Mouse (Mus musculus) cerebellum, adult 11 months (tissue): Measurements from ENCODE around the gene Skor1.

Experiments used
- DNase-seq: peaks from one replicate; pipeline ENCODE4 v3.0.0; 2022

The Skor1 gene

DNA sequence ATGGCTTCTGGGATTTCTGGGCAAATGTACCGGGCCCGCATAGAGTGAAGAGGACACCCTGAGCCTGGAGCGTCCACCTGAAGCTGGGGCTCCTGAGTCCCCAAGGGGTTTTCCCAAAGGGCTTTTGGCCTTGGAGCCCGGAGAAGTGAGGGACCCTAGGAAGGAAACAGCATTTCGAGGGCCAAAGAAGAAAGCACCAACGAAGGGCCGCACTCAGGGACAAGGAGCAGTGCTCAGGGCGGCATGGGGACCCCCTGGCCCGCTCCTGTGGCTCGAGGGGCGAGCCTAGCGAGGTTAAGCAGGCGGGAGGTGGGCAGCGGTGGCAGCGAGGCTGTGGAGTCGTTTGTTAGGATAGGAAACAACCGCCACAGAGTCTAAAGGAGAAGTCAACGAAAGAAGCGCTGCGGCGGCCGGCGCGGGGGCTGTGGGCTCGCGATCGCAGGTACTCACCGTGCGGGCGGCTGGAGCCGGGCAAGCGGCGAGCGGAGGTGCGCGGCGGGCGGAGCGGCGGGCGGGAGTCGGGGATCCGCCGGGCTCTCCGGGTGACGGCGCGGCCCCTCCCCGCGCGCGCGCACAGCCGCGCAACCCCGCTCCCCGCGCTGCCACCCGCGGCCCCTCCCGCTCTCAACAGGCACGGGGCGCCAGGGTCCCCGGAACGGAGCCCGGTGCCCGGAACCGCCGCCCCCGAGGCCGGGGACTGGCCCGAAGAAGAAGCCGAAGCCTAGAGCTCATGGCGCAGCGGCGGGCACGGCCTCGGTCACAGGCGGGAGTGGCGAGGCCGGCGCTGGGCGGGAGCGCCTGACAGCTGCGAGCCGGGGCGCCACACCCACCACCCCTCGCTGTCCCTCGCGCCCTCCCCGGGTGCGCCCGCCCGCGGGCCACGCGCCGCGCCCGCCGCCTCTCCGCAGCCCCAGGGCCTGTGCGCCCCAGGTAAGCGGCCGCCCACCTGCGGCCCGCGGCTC, at the start of gene Skor1:
Skor1 (minus strand) TSS at position 552 of the 962 bp plus-strand sequence.
- no peak for DNase-seq

DNA sequence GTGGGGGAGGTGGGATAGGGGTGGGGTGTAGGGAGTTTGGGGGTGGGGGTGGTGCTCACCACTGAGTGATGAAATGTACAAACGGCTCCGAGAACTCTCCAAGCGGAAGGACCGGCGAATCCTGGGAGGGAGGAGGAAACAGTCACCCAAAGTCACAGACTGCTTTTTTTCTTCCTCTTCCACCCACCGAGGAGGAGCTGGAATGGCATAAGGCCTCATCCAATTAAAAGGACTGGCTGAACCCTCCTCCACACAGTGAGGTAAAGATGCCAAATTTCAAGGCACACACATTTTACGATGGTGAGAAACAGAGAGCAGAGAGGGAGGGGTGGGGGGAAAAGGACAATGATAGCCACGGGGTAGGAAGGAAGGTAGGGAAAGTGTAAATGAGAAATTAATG, 48.5 kb upstream of the Skor1 start:
- no peak for DNase-seq

DNA sequence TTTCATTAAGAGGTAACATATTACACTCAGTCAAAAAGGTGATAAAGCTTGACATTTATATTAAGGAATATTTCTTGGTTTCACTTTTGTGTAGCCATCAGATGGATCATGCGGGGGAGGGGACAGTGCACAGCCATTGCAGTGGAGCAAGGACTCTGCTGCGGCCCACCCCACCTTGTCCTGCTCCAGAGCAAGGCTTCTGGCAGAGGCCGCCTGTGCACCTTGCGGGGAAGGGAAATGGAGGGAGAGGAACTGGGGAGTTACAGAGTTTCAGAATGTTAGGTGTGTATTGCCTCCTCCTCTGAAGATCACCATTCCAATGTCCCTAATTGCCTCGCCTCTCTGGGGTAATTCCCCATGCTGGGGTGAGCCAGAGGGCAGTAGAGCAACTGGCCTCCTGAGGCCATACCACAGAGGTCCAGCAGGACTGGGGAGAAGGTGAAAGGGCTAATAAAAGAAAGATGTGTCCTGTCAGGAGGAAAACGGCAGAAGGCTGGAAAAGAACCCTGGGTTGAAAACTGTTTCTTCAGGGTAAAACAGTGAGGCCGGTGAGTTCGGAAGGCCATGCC, 47.4 kb upstream of the Skor1 start:
- no peak for DNase-seq

DNA sequence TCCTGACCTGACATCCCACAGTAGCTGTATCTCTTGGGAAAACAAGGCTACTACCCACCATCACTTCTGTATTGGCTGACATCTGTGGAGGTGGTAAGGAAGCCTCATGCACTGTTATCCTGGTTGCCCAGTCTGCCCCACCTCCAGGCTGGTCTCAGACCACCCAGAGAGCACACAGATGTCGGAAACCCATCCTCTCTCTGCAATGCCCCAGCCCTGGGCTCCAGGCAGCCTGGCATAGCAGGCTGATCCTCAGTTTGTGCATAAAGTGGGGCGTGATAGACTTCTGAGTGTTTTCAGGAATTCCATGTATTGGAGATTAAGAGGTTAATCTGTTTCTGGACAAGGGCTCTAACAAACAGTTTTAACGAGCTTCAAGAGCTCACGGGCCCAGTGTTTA, 46.8 kb upstream of the Skor1 start:
- no peak for DNase-seq

DNA sequence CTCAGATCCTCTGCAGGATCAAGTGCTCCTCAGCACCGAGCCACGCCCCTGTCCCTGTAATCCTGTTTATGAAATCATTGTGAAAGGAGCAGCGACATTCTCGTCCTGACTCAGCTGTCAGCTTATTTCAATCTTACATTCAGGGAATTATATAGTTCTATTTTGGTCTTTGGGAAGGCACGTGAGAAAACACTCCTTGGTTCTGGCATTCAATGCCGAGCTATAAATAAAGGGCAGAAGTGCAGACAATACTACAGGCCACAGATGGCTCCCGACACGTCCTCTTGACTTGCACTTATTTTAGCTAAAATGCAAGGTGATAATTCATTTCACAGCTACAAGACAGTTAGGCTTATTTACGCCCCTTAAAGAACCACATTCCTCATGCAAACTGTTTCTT, 46.0 kb upstream of the Skor1 start:
- DNase-seq: no peak

DNA sequence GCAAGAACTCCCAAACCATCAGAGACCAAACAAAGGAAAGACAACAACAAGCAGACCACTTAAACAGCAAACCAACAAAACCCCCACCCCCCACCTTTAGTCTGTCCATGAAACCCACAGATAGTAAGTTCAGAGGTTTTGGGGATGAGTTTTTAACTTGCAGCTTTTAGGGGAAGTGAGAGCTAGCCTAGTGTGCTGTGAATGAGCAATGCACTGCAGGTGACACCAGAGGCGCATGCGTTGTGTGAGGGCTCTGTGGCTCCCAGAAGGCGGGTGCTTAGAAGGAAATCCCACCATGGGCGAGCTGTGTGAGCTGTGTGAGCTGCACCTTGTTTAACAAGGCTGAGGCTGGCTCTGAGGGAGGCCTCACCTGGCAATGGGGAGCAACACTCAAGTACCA, 44.0 kb upstream of the Skor1 start:
- no peak for DNase-seq

DNA sequence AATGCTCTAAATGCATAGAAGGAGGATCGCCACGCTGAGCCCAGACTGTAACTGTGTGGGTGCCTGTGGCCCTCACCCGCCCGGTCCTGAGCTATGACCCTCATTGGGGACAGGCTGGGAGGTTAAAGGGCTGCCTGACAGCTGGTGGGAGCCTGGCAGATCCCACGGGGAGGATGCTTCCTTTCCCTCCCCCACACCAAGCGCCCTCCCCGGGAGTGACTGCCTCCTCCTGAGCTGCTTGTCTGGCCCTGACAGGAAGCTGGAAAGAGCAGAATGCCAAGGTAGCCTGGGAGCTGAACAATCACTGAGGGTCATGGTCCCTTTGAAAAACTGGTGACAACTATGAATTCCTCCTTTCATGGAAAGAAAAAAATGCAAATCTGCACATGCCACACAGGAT, 38.5 kb upstream of the Skor1 start:
- no peak for DNase-seq

DNA sequence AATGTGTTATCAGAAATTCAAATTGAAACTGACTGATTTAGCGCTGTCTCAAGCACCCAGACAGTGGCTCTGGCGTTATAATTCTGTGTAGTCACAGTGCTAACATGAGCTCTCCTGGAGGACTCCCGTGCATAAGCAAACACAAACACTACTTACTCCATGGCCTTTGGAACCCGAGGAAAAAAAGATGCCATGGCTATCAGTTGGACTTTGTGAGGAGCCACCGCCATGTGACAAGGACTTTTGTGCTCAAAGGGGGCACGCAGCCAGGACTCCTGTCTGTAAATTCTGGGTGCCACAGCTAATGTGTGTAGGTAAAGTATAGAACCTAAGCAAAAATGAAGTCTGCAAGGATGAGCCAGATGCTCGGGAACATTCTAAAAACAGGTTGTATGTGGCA, 36.5 kb upstream of the Skor1 start:
- DNase-seq: no peak

DNA sequence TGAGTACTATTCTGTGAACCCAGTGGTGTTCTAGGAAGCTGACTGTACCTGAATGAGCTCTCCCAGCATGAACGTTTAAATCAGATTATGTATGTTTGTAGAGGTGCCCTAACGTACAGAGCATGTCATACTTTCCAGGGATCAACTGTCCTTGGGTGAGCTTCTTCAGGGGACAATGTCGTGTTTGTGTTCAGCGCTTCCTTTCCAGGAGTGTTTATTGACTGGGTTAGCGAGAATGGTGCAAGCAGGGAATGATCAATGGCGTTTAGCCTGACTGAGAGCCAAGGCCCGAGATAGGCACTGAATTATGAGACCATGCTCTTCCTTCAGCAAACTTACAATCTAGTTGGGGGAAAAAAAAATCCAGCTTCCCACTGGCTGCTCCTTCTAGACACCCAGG, 35.1 kb upstream of the Skor1 start:
- DNase-seq: no peak

DNA sequence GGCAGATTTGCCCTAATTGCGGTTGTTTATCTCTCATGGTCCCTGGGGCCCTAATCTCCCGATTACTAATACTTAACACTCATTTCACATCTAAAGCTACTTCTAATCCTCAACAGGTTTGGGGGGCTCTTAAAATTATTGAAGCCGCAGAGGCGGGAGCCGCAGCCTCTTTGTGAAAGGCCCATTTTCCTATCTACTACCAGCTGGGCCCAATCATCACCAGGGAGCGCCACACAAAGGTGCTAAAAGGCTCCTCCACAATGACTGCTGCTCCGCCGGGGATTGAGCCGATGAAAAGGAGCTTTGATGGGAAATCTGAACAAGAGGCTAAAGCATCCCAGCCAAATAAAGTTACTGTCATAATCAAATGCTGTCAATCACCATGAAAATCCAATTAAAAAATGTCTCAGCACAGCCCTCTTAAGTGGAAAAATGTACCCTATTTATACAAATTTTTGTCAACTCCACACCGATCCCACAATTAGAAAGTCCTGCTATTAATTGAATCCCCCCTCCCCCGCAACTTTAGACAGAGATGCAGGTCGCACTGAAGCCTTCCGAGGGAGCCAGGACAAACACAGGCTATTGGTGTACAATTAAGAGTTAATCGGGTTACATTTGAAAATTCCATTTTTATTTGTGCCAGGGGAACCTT, 33.7 kb upstream of the Skor1 start:
- no peak for DNase-seq

DNA sequence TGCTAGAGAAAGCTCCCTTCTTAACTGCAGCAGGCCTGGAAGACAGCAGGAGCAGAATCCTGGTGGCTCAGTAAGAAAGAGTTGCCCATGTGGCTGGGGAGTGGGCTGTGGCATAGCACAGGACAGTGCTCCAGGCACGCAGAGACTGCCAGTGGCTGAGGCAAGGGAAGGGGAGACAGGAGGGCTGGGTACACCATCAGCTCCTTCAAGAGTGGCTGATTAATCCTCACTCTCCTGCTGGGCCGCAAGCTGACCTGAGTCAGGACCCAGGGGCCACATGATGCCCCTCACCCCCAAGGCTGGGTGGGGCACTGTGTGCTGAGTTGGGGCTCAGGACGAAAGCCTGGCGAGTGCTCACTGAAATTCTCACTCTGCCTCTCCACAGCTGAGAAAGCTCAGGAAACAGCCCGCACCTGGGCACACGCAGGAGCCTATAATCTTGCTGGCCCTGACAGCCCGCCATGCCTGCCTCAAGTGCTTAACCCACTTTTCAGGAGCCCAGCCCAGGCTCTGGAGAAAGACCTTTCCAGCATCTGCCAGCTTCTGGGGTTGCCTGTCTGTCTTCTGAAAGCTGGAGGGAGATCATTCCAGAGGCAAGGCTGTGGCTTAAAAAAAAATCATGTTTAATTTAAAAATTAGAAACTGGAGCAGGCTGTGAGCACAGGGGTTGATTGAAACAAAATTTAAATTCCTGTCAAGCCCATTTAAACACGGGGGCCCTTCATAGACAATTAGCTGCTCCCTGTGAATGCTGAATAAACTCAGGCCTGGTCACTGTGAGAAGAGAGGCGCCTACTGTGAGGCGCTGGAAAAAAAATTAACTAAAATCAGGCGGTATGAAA, 32.8 kb upstream of the Skor1 start:
- no peak for DNase-seq

DNA sequence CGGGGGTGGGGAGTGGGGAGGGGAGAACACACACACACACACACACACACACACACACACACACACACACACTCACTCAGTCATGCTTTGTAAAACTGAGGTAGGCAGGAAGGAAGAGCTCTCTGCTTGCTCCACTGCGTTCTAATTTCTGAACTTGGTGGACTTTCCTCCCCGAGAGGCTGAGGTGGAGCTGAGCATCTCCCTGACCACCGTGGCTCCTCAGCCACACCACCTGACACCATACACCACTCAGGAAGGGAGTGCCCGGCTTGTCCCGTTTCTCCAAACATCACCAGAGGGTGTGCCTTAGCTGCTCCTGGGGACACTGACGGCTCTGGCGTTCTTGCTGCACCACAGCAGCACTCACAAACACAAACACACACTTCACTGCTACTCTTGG, 29.5 kb upstream of the Skor1 start:
- DNase-seq: no peak

DNA sequence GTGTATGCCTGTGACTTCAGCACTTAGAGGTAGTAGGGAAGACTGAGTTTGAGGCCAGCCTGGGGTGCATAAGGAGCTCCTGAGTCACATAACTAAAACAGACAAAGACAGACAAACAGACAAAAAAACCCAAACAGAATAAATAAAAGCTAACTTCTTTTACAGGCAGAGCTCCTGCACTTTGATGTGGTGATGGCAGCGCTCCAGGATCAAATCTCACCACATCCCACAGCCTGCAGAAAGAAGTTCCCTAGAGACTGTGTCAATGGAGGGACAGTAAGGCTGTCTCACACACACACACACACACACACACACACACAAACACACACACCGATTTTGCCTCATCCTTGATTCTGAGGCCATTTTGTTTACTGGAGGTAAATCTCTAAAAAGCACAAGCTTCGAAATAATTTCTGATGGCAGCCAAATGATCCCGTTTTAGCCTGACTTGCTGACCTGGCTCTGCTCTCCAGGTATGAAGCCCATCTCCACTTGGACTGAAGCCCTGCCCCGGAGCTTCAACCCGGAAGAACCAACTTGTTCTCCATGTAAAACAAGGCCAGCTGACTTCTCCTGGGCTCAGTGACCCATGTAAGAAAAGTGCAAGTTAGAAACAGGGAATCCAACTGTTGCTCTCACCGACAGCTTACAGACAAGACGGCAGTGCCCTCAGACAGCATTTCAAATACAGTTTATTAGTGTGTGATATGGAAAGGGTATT, 25.4 kb upstream of the Skor1 start:
- no peak for DNase-seq

DNA sequence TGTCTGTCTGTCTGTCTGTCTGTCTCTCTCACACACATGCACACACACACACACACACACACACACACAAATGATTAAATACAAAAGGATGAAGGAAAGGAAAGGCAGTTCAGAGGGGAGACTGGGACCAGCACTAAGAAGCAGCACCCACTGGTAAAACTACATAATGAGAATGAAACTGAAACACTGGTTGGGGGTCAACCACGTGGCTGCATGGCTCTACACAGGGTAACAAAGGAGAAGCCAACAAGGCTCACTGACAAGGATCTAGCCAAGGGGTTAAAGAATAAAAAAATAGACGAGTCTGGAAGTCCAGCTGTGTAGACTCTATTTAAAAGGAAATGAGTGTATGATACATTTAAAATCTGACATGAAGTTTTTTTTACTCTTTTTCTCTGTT, 23.2 kb upstream of the Skor1 start:
- DNase-seq: no peak

DNA sequence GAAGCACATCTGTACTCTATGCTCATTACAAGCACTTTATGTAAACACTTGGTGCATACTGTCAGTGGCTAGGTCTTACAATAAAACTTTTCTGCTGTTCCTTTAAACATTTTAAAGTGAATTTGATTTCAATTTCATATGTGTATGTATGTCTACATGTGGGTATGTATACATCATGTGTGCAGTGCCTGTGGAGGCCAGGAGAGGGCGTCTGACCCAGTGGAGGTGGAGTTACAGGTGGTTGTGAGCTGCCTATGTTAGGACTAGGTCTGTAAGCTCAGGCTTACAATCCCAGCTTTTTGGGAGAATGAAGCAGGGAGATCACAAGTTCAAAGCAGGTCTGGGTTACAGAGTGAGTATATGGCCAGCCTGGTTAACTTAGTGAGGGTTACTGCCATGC, 20.4 kb upstream of the Skor1 start:
- DNase-seq: no peak

DNA sequence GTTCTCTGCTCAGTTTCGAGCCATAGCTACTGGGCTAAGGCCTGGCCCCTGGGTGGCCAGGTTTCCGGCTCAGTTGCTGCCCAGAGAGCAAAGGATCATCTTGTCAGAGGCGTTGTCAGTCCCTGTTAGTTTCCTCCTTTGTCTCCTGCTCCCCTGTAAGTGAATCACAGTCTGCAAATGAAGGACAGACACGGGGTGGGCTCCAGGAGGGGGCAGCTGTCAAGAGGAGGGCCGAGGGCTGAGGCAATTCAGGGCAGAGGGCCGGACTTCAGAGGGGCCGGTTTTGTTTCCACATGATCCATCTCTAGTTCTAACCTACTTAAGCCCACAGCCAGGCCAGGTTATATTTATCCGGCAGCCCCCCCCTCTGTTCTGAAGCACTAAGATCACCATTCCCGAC, 16.3 kb upstream of the Skor1 start:
- DNase-seq: no peak

DNA sequence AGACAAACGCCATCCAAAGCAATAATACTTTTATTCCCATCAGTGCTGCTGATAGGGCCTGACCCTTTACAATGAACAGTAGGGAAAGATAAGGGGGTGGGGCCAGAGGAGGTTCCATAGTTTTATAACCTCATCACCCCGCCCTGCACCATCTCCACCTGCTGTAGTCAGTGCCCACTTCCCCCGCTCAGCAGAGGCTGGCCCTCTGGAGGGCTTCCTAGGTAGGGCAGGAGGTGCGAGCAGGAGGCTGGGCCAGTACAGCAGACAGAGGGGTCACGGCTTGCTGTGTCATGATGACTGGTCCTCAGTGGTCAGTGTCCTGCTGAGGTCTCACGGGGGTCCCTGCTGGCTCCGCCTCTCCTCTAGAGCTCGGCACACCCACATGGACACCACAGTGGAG, 15.0 kb upstream of the Skor1 start:
- no peak for DNase-seq

DNA sequence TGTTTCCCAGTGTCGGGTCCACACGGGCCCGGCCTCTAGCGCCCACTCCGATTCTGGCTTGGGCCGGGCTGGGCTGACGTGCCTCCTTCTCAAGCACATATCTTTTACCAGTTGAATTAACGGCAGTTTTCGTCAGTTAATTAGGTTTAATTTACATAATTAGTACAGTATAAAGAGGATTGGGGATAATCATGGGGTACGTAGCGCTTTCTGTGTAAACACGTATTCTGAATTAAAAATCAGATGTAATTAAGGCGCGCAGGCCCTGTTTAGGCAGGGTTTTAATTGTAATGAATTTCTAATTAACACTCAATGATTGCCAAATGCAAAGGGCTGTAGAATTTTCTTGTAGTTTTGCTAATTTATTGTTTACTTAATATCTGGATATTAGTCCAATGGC, 3.2 kb upstream of the Skor1 start:
- DNase-seq: no peak

DNA sequence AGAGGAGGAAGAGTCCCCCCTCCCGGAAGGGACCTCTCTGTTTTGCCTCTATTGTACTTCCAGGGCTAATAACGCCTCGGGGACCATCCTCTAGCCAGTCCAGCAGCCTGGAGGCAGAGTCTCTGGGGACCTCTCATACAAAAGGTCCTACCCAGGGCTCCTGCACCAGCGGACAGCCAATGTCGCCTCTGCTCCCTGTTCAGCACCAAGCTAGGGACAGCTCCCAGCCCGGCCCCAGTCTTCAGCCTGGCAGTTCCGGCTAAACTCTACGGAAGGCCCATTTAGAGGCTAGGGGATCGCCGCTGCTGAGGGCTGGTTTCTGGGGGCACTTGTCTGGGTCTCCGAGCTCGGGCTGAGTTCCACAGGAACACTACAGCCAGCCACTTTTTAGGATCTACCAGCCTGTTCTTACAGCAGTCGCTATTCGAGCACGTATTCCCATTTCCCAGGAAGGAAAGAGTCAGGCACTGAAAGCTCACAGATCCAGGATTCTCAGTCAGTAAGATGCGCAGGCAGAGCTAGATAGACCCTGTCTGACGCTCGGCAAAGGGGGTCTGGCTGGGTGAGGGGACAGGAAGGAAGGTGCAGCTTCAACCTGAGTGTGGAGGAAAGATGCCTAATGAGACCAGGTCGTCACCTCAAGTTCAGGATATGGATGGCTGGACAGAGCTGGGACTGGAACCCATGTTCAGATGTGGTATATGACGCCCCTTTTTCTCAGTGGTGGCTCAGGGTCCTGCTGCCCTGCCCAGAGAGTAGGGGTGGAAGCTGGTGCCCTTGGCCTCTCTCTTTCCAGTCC, 2.5 kb upstream of the Skor1 start:
- DNase-seq: no peak

DNA sequence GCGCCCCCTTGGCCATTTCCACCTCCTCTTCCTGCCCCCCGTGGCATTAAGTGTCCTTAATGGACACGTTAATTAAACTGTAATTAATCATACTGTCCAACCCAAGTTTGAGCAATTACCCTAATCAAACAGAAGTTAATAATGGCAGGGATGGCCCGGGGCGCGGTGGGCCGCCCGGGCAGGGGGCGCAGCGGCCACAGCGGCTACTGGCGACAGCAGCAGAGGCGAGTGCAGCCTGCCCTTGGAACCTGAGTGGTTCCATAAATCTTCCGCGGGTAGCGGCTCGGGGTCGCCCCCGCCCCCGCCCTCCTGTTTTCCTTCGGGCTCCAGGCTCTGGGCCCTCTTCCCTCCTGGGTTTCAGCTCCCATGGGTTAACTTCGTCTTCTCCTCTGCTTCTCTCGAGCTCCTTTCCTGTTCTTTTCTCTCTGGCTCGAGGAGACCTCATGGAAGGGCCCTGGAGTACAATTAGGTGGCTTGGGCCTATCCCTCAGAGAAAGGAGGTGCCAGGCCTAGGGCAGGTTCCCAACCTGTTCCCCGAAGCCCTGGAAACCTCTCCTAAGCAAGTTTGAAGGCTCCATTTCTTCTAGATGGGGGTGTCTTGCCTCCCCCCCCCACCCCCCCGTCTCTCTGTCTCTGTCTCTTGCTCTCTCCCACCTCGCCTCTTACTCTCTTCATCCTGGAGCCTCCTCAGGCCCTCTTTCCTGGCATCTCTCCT, 1.5 kb upstream of the Skor1 start:
- no peak for DNase-seq

DNA sequence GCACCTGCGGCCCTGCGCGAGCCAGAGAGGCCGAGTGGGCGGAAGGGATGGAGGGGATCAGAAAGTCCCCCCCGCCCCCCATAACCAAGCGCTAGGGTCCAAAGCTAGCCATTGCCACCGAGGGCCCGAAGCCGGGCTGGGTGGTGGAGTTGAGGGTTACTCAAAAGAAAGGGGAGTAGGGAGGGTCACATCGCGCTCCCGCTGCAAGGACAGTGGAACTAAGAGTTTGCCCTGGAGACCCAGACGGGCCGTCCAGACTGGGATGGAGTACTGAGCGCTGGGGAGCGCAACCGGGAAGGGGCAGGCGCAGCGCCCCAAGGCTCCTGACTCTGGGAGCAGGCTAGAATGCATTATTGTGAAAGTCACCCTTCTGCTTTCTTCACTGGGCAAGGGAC, 608 bp upstream of the Skor1 start:
- DNase-seq: no peak
